Mouse (Mus musculus) heart, embryonic 11.5 days (tissue): ENCODE data around the gene B4galt5. TPM values are rescaled to one million over a fixed set of nuclear protein-coding genes. Genes with fewer than 3 reads are reported as not detected.

Source experiments
- ATAC-seq: fragments of 200-750 bp; cut with Nextera tagmentation; replicated peaks from 2 replicates; pipeline ENCODE4 v1.8.0; 2017; ENCODE audit warnings: moderate library complexity; ENCODE audit not compliant: insufficient number of reproducible peaks, low FRiP score, low TSS enrichment
- H3K27ac ChIP-seq: fragments of 300-500 bp; sonication (generic); 2 replicates; pipeline ENCODE4 v1.5.1; 2014; ENCODE audit warnings: mild to moderate bottlenecking, low read depth, low read length
- H3K27me3 ChIP-seq: fragments of 300-500 bp; sonication (generic); 2 replicates; pipeline ENCODE4 v1.6.1; 2014; ENCODE audit warnings: mild to moderate bottlenecking, low read length, mixed read lengths; ENCODE audit not compliant: control insufficient read depth, insufficient read depth
- H3K36me3 ChIP-seq: fragments of 300-500 bp; sonication (generic); 2 replicates; pipeline ENCODE4 v1.6.1; 2014; ENCODE audit warnings: mild to moderate bottlenecking, low read length, moderate library complexity, mixed read lengths; ENCODE audit not compliant: control insufficient read depth, insufficient read depth
- H3K4me1 ChIP-seq: fragments of 300-500 bp; sonication (generic); 2 replicates; pipeline ENCODE4 v1.6.1; 2014; ENCODE audit warnings: low read length; ENCODE audit not compliant: control insufficient read depth, insufficient read depth
- H3K4me2 ChIP-seq: fragments of 300-500 bp; sonication (generic); 2 replicates; pipeline ENCODE4 v1.6.1; 2014; ENCODE audit warnings: mild to moderate bottlenecking, moderate library complexity
- H3K4me3 ChIP-seq: fragments of 300-500 bp; sonication (generic); 2 replicates; pipeline ENCODE4 v1.5.1; 2014; ENCODE audit warnings: low read depth, low read length
- H3K9ac ChIP-seq: fragments of 300-500 bp; sonication (generic); 2 replicates; pipeline ENCODE4 v1.6.1; 2014; ENCODE audit warnings: mild to moderate bottlenecking, low read depth, low read length, moderate library complexity
- H3K9me3 ChIP-seq: fragments of 300-500 bp; sonication (generic); replicated peaks from 2 replicates; pipeline ENCODE4 v1.6.1; 2016; ENCODE audit warnings: low read length; ENCODE audit not compliant: control insufficient read depth
- WGBS: fragments of 180-500 bp; shearing (Covaris S2); extraction: QIAGEN DNeasy Blood & Tissue Kit; methylation state at CpG from one replicate; pipeline ENCODE4 v1.1.7; 2014; ENCODE audit not compliant: insufficient replicate concordance; 5-methylcytosine and 5-hydroxymethylcytosine counted together
- polyA plus RNA-seq: library from polyadenylated mRNA; unstranded; fragments of >200 nt; fragmentation: Nextera tagmentation; extraction: Ambion mirVana; gene quantifications from 2 replicates; pipeline ENCODE4 v1.2.1, GENCODE M21; 2014

Gene B4galt5
- polyA plus RNA-seq, 1 experiment from 2014 or later: 24.5 TPM

- H3K9me3 ChIP-seq: no peaks in the 10 kb centered on the region
- H3K4me1 ChIP-seq: peaks cover 36% of the 10 kb centered on the region
- H3K36me3 ChIP-seq: no peaks in the 10 kb centered on the region
- H3K27ac ChIP-seq: peak overlapping the region; percentile 64
- H3K27me3 ChIP-seq: no peaks in the 10 kb centered on the region
- WGBS: 32% methylated on average over 12 of the region's 12 CpGs
- H3K4me2 ChIP-seq: peak overlapping the region; percentile 53
- peak overlapping the region; percentile 16; the same call in 1 of the 2 replicates for H3K4me3 ChIP-seq
- peak; percentile 85 for ATAC-seq
- peak overlapping the region; percentile 61 for H3K9ac ChIP-seq
Measured at GRCm38 (mm10) chr2:167343369-167344140, 5.4 kb downstream of the B4galt5 start.

GRCm38 (mm10) chr2:167342876-167343275 lies 6.1 kb downstream of the B4galt5 start:
- H3K36me3 ChIP-seq: no peaks in the 10 kb centered on the region
- peaks cover 40% of the 10 kb centered on the region for H3K4me1 ChIP-seq
- peak overlapping the region; percentile 64 for H3K27ac ChIP-seq
- no peak for ATAC-seq
- WGBS: 79% methylated on average over 6 of the region's 6 CpGs
- H3K27me3 ChIP-seq: no peaks in the 10 kb centered on the region
- no peak overlapping the region for H3K4me3 ChIP-seq
- peak overlapping the region; percentile 53 for H3K4me2 ChIP-seq
- H3K9me3 ChIP-seq: no peaks in the 10 kb centered on the region
- peak overlapping the region; percentile 31 for H3K9ac ChIP-seq

- peak overlapping the region; percentile 54 for H3K27ac ChIP-seq
- WGBS: 43% methylated on average over 2 of the region's 2 CpGs
- peak; percentile 70; the same call in 1 of the 2 replicates for ATAC-seq
- no peaks in the 10 kb centered on the region for H3K9me3 ChIP-seq
- H3K4me2 ChIP-seq: peak overlapping the region; percentile 38; the same call in 1 of the 2 replicates
- no peaks in the 10 kb centered on the region for H3K36me3 ChIP-seq
- H3K27me3 ChIP-seq: no peaks in the 10 kb centered on the region
- H3K4me1 ChIP-seq: peaks cover 40% of the 10 kb centered on the region
- H3K4me3 ChIP-seq: no peak overlapping the region
- H3K9ac ChIP-seq: no peak overlapping the region
Measured at GRCm38 (mm10) chr2:167337580-167337979, 11.4 kb downstream of the B4galt5 start.

DNA sequence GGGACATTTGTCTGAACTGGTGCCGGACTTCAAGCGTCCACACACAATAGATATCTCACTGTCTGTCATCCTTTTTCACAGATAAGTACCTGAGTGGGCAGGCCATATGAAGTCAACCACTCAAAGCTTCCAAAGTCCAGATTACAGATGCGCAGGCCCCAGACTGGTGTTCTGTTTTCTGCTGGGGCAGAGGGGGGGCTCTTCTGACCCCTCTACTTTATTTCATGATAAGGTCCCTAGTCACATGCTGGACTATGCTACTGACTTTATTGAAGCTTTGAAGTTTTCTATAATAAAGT lies 11.8 kb downstream of the B4galt5 start:
- Histone ChIP-seq H3K4me1 (peaks cover 40% of the 10 kb centered on the region), H3K27ac (peak overlapping the region; percentile 54), H3K4me2 (peak overlapping the region; percentile 38), H3K9me3 (no peaks in the 10 kb centered on the region), H3K36me3 (no peaks in the 10 kb centered on the region), H3K4me3 (no peak overlapping the region), H3K9ac (0 out of 2 replicates have a peak overlapping the region, but pooled peaks have one; percentile 34), H3K27me3 (no peaks in the 10 kb centered on the region)
- WGBS: 13% methylated on average over 3 of the region's 3 CpGs
- peak; percentile 55; the same call in 1 of the 2 replicates for ATAC-seq

- no peaks in the 10 kb centered on the region for H3K27me3 ChIP-seq
- no peaks in the 10 kb centered on the region for H3K36me3 ChIP-seq
- 48% methylated on average over 10 of the region's 10 CpGs for WGBS
- peak overlapping the region; percentile 38 for H3K4me2 ChIP-seq
- H3K27ac ChIP-seq: peak overlapping the region; percentile 54
- 0 out of 2 replicates have a peak overlapping the region, but pooled peaks have one; percentile 34 for H3K9ac ChIP-seq
- H3K9me3 ChIP-seq: no peaks in the 10 kb centered on the region
- ATAC-seq: no peak; the same call in 1 of the 2 replicates
- no peak overlapping the region for H3K4me3 ChIP-seq
- H3K4me1 ChIP-seq: peaks cover 44% of the 10 kb centered on the region
Measured at GRCm38 (mm10) chr2:167336384-167337213, 12.4 kb downstream of the B4galt5 start.

DNA sequence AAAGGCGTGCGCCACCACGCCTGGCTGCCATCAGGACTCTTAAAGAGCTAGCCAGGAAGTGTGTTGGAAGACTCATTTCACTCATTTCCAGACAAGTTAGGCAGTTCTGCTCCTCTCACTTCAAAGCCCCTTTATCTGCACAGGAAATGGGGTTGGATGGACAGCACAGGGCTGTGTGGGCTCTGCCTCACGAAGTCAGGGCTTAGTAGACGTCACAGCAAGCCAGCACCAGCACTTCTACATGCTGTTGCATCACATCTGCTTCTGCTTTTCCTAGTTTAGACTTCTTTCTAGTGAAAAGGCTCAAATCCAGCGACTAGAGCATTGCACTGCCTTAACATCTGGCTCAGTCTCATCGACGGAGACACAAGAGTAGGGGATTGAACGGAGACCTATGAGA lies 13.9 kb downstream of the B4galt5 start:
- no peaks in the 10 kb centered on the region for H3K36me3 ChIP-seq
- ATAC-seq: no peak
- no peaks in the 10 kb centered on the region for H3K9me3 ChIP-seq
- no peak overlapping the region for H3K9ac ChIP-seq
- no peak overlapping the region for H3K4me2 ChIP-seq
- no peak overlapping the region for H3K27ac ChIP-seq
- H3K27me3 ChIP-seq: no peaks in the 10 kb centered on the region
- H3K4me1 ChIP-seq: peaks cover 56% of the 10 kb centered on the region
- WGBS: 47% methylated on average over 9 of the region's 9 CpGs
- H3K4me3 ChIP-seq: no peak overlapping the region

- Histone ChIP-seq H3K9ac (no peak overlapping the region), H3K27ac (no peak overlapping the region), H3K27me3 (no peaks in the 10 kb centered on the region), H3K4me2 (no peak overlapping the region), H3K9me3 (no peaks in the 10 kb centered on the region), H3K36me3 (no peaks in the 10 kb centered on the region), H3K4me3 (no peak overlapping the region), H3K4me1 (peaks cover 56% of the 10 kb centered on the region)
- WGBS: 84% methylated on average over 4 of the region's 4 CpGs
- ATAC-seq: no peak
Measured at GRCm38 (mm10) chr2:167334312-167334711, 14.7 kb downstream of the B4galt5 start.

DNA sequence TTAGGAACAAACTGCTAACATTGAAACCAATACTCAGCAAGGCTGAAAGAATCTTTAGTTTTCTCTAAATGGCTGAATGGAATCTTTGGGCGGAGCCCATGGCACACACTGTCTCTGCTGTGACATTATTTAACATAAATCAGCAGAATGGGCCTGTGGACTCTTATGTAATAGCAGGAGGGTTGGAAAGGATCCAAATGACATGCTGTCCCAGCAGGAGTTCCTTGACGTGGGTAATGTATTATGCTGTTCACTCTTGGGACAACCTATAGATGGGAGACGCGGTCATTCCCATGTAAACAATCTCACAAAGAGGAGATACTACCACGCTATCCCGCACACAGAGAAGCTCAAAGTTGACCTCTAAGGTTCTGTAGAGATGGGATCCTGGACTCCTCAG lies 15.5 kb downstream of the B4galt5 start:
- Histone ChIP-seq H3K4me2 (no peak overlapping the region), H3K4me1 (peaks cover 51% of the 10 kb centered on the region), H3K27ac (no peak overlapping the region), H3K9ac (no peak overlapping the region), H3K9me3 (no peaks in the 10 kb centered on the region), H3K4me3 (no peak overlapping the region), H3K27me3 (no peaks in the 10 kb centered on the region), H3K36me3 (no peaks in the 10 kb centered on the region)
- no peak for ATAC-seq
- 80% methylated on average over 6 of the region's 6 CpGs for WGBS
